Mouse (Mus musculus) kidney, adult 2 months (tissue): ENCODE results near the gene Recql5.

Experiments
- CTCF ChIP-seq: fragments of 200-500 bp; conservative IDR thresholded peaks from 2 replicates; pipeline ENCODE4 v1.5.1; 2011; ENCODE audit warnings: low read depth, mild to moderate bottlenecking, control low read depth, low read length, moderate library complexity, mixed read lengths; ENCODE audit not compliant: insufficient read depth, insufficient read length
- POLR2A ChIP-seq: fragments of 200-500 bp; IDR thresholded peaks from one replicate; pipeline ENCODE4 v1.6.1; 2011; ENCODE audit warnings: low read depth, low read length, control low read depth

DNA sequence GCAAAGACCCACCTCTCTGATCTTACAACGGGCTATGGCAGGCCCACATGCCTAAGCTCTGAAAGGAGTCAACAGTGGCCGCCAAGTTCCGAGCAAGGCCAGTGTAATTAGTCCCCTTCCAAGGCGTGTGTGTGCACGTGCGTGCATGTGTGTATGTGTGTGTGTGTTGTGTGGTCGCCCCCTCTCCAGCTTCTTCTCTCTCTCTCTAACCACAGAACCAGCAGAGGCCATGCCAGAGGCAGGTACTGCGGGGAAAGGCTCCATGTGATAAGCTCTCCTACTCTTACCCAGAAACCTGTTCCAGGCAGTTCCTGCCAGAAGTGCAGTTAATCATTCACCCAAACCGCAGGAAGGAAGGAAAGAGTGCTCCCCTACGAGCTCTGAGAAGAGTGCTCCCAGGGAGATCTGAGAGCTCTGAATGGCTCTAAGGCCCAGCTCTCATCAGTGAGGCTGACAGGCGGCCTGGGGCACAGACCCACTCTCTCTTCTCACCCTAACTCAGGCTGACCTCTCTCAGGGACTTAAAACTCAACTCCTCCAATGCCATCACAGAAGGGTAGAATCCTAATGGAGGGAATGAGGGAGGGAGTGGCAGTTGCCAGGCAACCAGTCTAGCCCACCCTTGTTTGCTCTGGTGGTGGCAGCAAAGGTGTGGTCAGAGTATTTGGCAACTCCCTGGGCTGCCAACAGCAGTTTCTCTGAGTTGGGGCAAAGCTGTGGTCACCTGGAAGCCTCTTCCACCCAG, 21.5 kb downstream of the Recql5 start, which contains the start of gene Smim6:
- TF ChIP-seq POLR2A (no peak), CTCF (no peak)
